Mouse (Mus musculus): ENCODE data around the gene Slc4a5. TPM values are rescaled to one million over a fixed set of nuclear protein-coding genes. Genes with fewer than 3 reads are reported as not detected.

The Slc4a5 gene
- polyA plus RNA-seq, 2 experiments from 2014 or later: 0.75 to 1.1 TPM

- ATAC-seq: no peak
Measured at GRCm38 (mm10) chr6:83233306-83233705, 13.7 kb downstream of the Slc4a5 start.

GRCm38 (mm10) chr6:83234280-83234741 is 14.7 kb downstream of the Slc4a5 start:
- ATAC-seq: no peak

- ATAC-seq: no peak
Measured at GRCm38 (mm10) chr6:83237123-83237522, 17.5 kb downstream of the Slc4a5 start.

- no peak for ATAC-seq
Measured at GRCm38 (mm10) chr6:83244422-83245061, 24.9 kb downstream of the Slc4a5 start.

DNA sequence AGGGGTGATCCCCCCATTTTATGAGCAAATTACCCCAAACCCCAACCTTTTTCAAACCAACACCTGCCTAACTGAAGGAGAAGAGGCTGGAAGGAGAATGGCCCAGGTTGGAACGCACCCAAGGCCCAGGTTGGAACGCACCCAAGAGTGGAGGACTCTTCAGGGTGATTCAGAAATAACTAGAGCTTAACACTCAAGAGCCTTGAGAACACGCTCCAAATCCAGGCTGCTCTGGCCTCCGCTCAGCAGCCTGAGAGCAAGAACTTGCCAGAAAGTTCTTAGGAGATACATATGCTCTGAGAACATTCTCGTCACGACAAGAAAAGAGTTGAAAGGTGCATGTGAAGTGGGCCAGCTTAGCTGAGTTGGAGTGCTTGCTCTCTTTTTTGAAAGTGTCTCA is 25.5 kb downstream of the Slc4a5 start:
- ATAC-seq: no peak

DNA sequence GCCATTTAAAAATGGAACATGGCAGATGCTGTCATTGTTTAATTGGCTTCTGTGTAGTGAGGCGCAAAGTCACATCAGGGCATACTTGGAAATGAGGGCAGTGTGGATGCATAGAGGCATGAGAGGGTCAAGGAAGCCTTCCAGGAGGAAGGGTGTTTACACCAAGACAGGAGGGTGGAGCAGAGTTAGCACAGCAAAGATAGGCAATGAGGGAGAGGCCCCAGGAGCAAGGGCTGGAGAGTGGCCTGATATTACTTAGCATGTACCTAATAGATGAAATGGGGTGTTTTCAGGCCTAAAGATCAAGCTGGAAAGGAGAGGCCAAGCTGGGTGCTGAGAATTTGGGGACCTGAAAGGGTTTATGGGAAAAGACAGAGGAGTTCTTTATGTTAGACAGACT is 26.4 kb downstream of the Slc4a5 start:
- no peak for ATAC-seq

DNA sequence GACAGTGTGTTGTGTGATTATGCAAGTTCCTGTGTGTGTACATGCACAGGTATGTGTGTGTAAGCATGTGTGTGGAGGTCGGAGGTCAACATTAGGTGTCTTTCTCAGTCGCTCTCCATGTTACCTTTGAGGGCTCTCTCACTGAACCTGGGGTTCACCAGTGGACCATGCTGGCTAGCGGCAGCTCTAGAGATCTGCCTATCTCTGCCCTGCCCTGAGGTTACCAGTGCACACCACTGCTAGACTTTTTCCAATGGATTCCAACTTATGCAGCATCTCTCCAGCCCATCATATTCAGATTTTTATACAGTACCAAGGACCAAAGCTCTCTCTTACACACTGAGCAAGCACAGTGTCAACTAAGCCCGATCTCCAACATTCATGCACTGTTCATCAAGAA is 27.1 kb downstream of the Slc4a5 start:
- ATAC-seq: no peak

- no peak for ATAC-seq
Measured at GRCm38 (mm10) chr6:83247153-83247552, 27.5 kb downstream of the Slc4a5 start.

DNA sequence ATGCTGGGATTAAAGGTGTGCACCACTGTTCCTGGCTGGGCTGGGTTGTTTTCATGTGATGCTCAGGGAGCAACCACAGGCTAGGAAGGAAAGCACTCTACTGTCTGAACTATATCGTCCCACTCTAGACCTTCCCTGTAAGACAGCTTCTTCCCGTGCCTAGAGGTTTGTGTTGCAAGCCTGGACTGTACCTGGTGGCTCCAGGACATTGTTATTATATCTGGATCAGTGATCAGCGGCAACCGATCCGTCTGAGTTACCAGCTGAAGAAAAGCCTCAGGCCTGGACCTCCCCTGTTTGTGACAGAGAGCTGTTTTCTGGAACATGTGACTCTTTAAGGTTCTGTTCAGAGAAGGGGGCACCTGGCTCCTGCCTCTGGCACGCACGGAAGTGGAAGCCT is 34.6 kb downstream of the Slc4a5 start:
- no peak for ATAC-seq

GRCm38 (mm10) chr6:83264516-83264915 is 44.9 kb downstream of the Slc4a5 start:
- ATAC-seq: no peak

- no peak for ATAC-seq
Measured at GRCm38 (mm10) chr6:83265253-83265652, 45.6 kb downstream of the Slc4a5 start.

- no peak for ATAC-seq
Measured at GRCm38 (mm10) chr6:83265653-83266052, 46.0 kb downstream of the Slc4a5 start.

GRCm38 (mm10) chr6:83267616-83268015 is 48.0 kb downstream of the Slc4a5 start:
- no peak for ATAC-seq

DNA sequence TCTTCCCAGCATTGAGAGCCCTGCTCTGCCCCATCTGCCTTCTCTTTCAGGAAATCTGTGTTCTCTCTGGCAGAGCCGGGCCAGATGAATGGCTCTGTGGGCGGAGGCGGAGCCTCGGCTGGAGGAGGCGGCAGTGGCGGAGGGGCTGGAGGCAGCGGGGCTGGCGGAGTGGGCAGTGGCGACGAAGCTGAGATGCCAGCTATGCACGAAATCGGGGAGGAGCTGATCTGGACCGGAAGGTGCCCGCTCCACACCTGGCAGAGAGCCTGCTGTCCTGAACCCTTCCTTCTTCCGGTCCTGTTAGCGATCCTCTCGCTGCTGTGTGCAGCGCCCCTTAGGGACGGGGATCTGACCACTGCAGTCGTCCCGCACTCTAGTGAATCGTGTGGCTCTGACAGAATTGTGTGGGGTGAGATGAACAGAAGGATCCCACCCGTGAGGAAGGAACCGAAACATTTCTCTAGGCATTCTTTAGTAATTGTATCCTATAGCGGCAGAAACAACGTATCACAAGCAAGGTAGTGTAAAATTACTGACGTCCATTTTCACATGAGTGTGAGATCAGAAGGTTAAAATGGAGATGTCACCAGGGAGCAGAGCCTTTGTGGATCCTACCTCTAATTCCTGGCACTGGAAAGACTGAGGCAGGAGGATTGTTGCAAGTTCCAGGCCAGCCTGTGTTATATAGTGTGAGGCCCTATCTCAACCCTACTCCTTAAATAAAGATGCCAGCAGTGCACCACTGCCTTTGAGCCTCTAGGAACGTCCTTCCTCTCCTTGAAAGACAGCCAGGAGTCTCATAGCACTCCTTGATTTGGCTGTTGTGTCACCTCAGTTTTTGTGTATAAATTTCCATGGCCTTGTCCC is 48.7 kb downstream of the Slc4a5 start:
- ATAC-seq: peak; percentile 95

- ATAC-seq: peak; percentile 89
Measured at GRCm38 (mm10) chr6:83273733-83274132, 54.1 kb downstream of the Slc4a5 start.

DNA sequence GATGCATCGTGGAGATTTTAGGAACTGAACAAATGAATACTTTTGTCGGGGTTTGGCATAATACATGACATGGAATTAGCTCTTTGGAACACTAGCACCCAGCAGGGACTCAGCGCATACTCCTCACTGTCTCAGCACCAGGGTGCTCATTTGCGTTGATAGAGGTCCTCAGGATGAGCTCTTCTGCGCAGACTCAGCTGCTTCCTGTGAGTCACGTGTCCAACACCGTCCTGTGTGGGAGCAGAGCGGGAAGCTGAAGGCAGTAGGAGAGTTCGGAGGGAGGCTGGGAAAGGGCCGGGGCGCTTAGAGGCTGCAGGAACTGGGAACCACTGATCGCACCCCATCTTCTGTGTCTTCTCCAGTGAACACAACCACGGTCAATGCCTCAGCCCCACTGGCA is 57.5 kb downstream of the Slc4a5 start:
- no peak for ATAC-seq

DNA sequence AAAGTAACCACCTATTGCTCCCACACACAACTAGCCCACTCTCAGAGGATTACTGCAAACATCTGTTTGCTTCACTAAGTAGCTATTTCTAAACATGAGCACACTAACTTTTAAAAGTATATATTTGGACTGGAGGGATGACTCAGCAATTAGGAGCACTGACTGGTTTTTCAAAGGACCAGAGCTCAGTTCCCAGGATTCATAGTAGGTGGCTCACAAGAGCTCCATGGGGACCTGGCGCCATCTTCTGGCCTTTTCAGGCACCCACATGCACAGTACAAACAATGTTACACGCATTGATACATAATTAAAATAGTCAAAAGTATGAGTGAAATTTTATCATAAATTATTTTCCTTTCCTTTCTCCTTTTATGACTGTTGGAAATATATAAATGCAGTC is 59.3 kb downstream of the Slc4a5 start:
- ATAC-seq: no peak

DNA sequence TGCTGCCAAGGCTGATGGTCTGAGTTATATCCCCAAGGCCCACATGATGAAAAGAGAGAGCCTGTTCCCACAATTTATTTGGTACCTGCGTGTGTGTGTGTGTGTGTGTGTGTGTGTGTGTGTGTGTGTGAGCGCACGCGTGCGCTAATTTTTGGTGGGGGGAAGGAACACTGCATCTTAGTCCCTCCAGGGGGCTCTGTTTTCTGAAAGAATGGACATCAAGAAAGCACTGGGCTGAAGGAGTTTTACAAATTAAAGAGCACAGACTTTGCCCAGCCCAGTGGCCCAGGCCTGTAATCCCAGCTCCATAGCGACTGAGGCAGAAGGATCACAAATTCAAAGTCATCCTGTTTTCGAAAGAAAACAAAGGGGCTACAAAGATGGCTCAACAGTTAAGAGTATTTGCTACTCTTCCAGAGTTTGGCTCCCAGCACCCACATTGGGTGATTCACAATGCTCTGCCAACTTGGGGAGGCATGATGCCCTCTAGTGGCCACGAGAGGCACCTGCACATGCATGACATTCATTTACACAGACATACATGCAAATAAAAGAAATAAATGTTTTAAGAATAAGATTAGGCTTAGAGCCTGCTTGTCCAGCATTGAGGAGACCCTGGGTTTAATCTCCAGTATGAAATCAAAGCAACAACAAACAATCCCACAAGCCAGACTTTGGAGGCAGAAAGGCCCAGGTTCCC is 60.8 kb downstream of the Slc4a5 start:
- no peak for ATAC-seq

- ATAC-seq: no peak
Measured at GRCm38 (mm10) chr6:83300447-83301229, 81.0 kb downstream of the Slc4a5 start.

GRCm38 (mm10) chr6:83301294-83301693 is 81.7 kb downstream of the Slc4a5 start:
- no peak for ATAC-seq

DNA sequence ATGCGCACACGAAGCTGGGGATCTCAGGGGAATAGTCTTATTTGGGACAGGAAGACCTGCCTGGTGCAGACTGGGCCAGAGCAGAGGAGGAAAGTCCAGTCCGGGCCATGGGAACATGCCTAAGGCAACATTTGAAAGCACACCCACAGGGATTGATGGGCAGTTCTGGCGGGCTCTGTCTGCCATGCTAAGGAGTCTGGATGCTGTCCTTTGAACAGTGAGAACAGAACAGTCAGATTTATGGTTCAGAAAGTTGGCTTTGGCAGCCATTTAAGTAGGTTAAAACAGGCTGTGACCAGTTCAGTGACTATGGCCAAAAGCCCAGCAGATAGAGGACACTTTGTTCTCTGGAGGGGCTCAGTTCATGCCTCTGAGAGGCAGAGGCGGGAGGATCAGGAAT is 82.6 kb downstream of the Slc4a5 start:
- ATAC-seq: no peak

- no peak for ATAC-seq
Measured at GRCm38 (mm10) chr6:83309017-83309416, 89.4 kb downstream of the Slc4a5 start.

GRCm38 (mm10) chr6:83311206-83311605 is 91.6 kb downstream of the Slc4a5 start:
- ATAC-seq: no peak
